Mouse (Mus musculus) lung, embryonic 14.5 days (tissue): ENCODE measurements around the gene Cln3. TPM values are rescaled to one million over a fixed set of nuclear protein-coding genes. Genes with fewer than 3 reads are reported as not detected.

Experiments
- ATAC-seq: fragments of 200-750 bp; cut with Nextera tagmentation; 2 replicates; pipeline ENCODE4 v1.8.0; 2017; ENCODE audit warnings: mild to moderate bottlenecking, moderate TSS enrichment, moderate library complexity; ENCODE audit not compliant: insufficient read depth
- DNase-seq: peaks from one replicate; pipeline ENCODE4 v3.0.0-alpha.2; 2015
- H3K27ac ChIP-seq: fragments of 300-500 bp; sonication (generic); 2 replicates; pipeline ENCODE4 v1.5.1; 2014; ENCODE audit warnings: low read depth, mild to moderate bottlenecking, moderate library complexity
- H3K27me3 ChIP-seq: fragments of 300-500 bp; sonication (generic); 2 replicates; pipeline ENCODE4 v1.6.1; 2014; ENCODE audit warnings: low read length, control low read depth; ENCODE audit not compliant: insufficient read depth
- H3K36me3 ChIP-seq: fragments of 300-500 bp; sonication (generic); 2 replicates; pipeline ENCODE4 v1.6.1; 2014; ENCODE audit warnings: control low read depth; ENCODE audit not compliant: insufficient read depth
- H3K4me1 ChIP-seq: fragments of 300-500 bp; sonication (generic); 2 replicates; pipeline ENCODE4 v1.6.1; 2014; ENCODE audit warnings: antibody characterized with exemption, control low read depth; ENCODE audit not compliant: insufficient read depth
- H3K4me2 ChIP-seq: fragments of 300-500 bp; sonication (generic); 2 replicates; pipeline ENCODE4 v1.6.1; 2014; ENCODE audit warnings: mild to moderate bottlenecking
- H3K4me3 ChIP-seq: fragments of 300-500 bp; sonication (generic); 2 replicates; pipeline ENCODE4 v1.5.1; 2014; ENCODE audit warnings: low read depth, low read length
- H3K9ac ChIP-seq: fragments of 300-500 bp; sonication (generic); 2 replicates; pipeline ENCODE4 v1.6.1; 2014
- H3K9me3 ChIP-seq: fragments of 300-500 bp; sonication (generic); 2 replicates; pipeline ENCODE4 v1.6.1; 2016; ENCODE audit warnings: low read depth, low read length, control low read depth
- CTCF ChIP-seq: IDR thresholded peaks from 2 replicates; pipeline ENCODE4 v1.5.1; 2016; ENCODE audit warnings: antibody characterized with exemption, low read depth
- WGBS: fragments of 180-500 bp; shearing (Covaris S2); extraction: QIAGEN DNeasy Blood & Tissue Kit; methylation state at CpG from one replicate; pipeline ENCODE4 v1.1.7; 2014; 5-methylcytosine and 5-hydroxymethylcytosine counted together
- polyA plus RNA-seq: library from polyadenylated mRNA; unstranded; fragments of >200 nt; fragmentation: Nextera tagmentation; extraction: Ambion mirVana; gene quantifications from 2 replicates; pipeline ENCODE4 v1.2.1, GENCODE M21; 2014

Gene Cln3
- polyA plus RNA-seq, 1 experiment from 2014 or later: 24.1 TPM

DNA sequence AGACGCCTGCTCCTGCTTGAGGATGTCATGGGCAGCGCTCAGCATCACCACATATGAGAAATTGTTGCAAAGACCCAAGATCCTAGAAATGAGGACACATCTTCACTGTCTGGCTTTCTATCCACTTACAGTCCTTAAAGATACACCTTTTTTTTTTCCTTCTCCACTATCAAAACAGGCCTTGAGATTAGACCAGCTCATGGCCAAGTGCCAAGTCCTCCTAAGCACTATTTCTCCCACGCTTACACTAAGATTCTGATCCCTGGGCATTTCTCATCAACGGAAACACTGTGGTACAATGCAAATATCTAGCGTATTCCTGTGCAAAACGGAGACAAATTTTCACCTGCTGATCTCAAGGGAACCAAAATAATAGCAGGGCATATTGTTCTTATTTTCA is 4.0 kb downstream of the Cln3 start:
- Histone ChIP-seq H3K9me3 (no peaks in the 10 kb centered on the region), H3K36me3 (peaks cover 5% of the 10 kb centered on the region; the same call in 1 of the 2 replicates), H3K4me3 (no peak overlapping the region), H3K27ac (no peak overlapping the region), H3K4me1 (no peaks in the 10 kb centered on the region), H3K27me3 (no peaks in the 10 kb centered on the region), H3K4me2 (no peak overlapping the region; the same call in 1 of the 2 replicates), H3K9ac (no peak overlapping the region)
- TF ChIP-seq CTCF: no peak
- DNase-seq (no peak), ATAC-seq (no peak)
- 77% methylated on average over 6 of the region's 6 CpGs for WGBS

- ATAC-seq: no peak
- Histone ChIP-seq H3K4me3 (no peak overlapping the region), H3K9me3 (no peaks in the 10 kb centered on the region), H3K36me3 (peaks cover 11% of the 10 kb centered on the region; the same call in 1 of the 2 replicates), H3K4me2 (no peak overlapping the region), H3K27me3 (no peaks in the 10 kb centered on the region), H3K9ac (no peak overlapping the region), H3K4me1 (no peaks in the 10 kb centered on the region), H3K27ac (no peak overlapping the region)
- TF ChIP-seq CTCF: peak; percentile 73
- peak; percentile 51 for DNase-seq
- WGBS: 40% methylated on average over 8 of the region's 8 CpGs
These were observed 6.4 kb downstream of the Cln3 start for GRCm38 (mm10) chr7:126579172-126579571.

DNA sequence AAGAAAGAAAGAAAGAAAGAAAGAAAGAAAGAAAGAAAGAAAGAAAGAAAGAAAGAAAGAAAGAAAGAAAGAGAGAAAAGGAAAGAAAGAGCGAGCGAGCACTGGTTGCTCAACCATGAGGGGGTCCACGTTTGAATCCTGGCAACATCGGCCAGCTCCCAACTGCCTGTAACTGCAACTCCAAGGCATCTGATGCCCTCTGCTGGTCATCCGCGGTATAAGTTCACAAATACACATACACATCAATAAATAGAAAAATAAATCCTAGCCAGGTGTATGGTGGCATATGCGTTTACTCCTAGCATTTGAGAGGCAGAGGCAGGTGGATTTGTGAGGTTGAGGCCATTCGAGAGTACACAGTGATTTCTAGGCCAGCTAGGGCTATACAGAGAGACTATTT is 8.7 kb downstream of the Cln3 start:
- H3K36me3 ChIP-seq: peaks cover 20% of the 10 kb centered on the region; the same call in 1 of the 2 replicates
- no peaks in the 10 kb centered on the region for H3K9me3 ChIP-seq
- TF ChIP-seq CTCF: peak; percentile 72
- DNase-seq: peak; percentile 75
- ATAC-seq: no peak
- no peak overlapping the region for H3K4me3 ChIP-seq
- no peaks in the 10 kb centered on the region for H3K4me1 ChIP-seq
- H3K4me2 ChIP-seq: no peak overlapping the region
- H3K9ac ChIP-seq: no peak overlapping the region
- no peaks in the 10 kb centered on the region for H3K27me3 ChIP-seq
- no peak overlapping the region for H3K27ac ChIP-seq
- WGBS: 52% methylated on average over 8 of the region's 8 CpGs

- WGBS: under 1% methylated on average over 46 of the region's 46 CpGs
- DNase-seq: peak; percentile 96
- Histone ChIP-seq H3K36me3 (peaks cover 35% of the 10 kb centered on the region), H3K4me2 (peak within 1 kb of the TSS; percentile 78), H3K9me3 (no peaks in the 10 kb centered on the region), H3K27ac (peak within 1 kb of the TSS; percentile 79), H3K9ac (peak within 1 kb of the TSS; percentile 83), H3K4me1 (no peaks in the 10 kb centered on the region), H3K27me3 (no peaks in the 10 kb centered on the region), H3K4me3 (peak within 1 kb of the TSS; percentile 99)
- peak; percentile 98 for ATAC-seq
- no peak for TF ChIP-seq CTCF
These were observed 19.4 kb downstream of the Cln3 start, which contains the start of gene Eif3c for GRCm38 (mm10) chr7:126566094-126566765. Eif3c (minus strand) TSS chr7:126566411.

- Histone ChIP-seq H3K4me3 (peak overlapping the region; percentile 99), H3K36me3 (peaks cover 41% of the 10 kb centered on the region), H3K9me3 (no peaks in the 10 kb centered on the region), H3K4me1 (no peaks in the 10 kb centered on the region), H3K9ac (peak overlapping the region; percentile 83), H3K27me3 (no peaks in the 10 kb centered on the region), H3K4me2 (peak overlapping the region; percentile 78), H3K27ac (peak overlapping the region; percentile 79)
- ATAC-seq (peak; percentile 57; the same call in 1 of the 2 replicates), DNase-seq (peak; percentile 48)
- 2% methylated on average over 28 of the region's 28 CpGs for WGBS
- no peak for TF ChIP-seq CTCF
These were observed 19.9 kb downstream of the Cln3 start for GRCm38 (mm10) chr7:126565693-126566092.

DNA sequence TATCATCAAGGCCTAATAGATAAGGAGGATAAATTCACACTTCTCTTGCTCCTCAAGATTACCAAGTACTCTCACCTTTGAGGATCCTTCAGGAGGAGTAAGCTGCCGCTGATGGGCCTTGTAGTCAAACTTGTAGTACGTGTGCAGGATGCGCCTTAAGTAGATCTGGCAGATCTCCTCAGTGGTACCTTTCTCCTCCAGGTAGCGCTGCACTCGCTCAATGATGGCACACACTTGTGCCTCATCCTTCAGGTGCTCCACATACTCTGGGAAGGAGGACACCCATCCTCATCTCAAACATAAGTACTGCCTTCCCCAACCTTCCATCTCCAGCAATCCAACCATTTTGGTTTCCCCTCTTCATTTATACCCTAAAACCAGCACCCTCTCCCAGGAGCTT is 29.0 kb downstream of the Cln3 start:
- WGBS: 93% methylated on average over 5 of the region's 5 CpGs

DNA sequence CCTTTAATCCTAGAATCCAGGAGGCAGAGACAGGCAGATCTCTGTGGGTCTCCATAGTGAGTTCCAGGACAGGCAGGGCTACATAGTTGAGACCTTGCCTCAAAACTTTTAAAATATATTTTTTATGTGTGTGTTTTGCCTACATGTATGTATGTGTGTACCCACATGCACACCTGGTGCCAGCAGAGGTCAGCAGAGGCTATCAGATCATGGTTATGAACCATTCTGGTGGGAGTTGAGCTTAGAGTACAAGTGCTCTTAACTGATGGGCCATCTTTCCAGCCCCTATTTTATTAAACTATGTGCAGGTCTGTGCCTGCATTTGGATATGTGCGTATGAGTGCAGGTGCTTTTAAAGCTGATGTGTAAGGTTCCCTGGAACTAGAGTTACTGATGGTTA is 30.8 kb downstream of the Cln3 start:
- Histone ChIP-seq H3K4me3 (no peak overlapping the region), H3K36me3 (peaks cover 97% of the 10 kb centered on the region), H3K9ac (no peak overlapping the region), H3K4me1 (no peaks in the 10 kb centered on the region), H3K27me3 (no peaks in the 10 kb centered on the region), H3K9me3 (no peaks in the 10 kb centered on the region), H3K27ac (no peak overlapping the region), H3K4me2 (no peak overlapping the region)
- TF ChIP-seq CTCF: no peak
- ATAC-seq (no peak), DNase-seq (peak; percentile 19)
- WGBS: 91% methylated on average over 1 of the region's 1 CpGs

More for the DNA sequence above, 29.0 kb downstream of the Cln3 start:
- Histone ChIP-seq H3K4me1 (no peaks in the 10 kb centered on the region), H3K4me3 (no peak overlapping the region), H3K9me3 (no peaks in the 10 kb centered on the region), H3K27me3 (no peaks in the 10 kb centered on the region), H3K4me2 (no peak overlapping the region), H3K27ac (no peak overlapping the region), H3K36me3 (peaks cover 97% of the 10 kb centered on the region), H3K9ac (no peak overlapping the region)
- DNase-seq (no peak), ATAC-seq (no peak)
- TF ChIP-seq CTCF: no peak
